Mouse (Mus musculus) spleen, adult 18-20 months (tissue): ENCODE results near the gene Olfr935.

Source experiments
- DNase-seq, 2 experiments: peaks; one replicate each; pipeline ENCODE4 v3.0.0; 2022; ENCODE audit warnings: mixed read lengths in 2 of 2

Olfr935 gene

GRCm38 (mm10) chr9:38999583-38999982, at the start of gene Olfr935:
Olfr935 (minus strand) TSS chr9:38999683.
- DNase-seq: no peak

- DNase-seq: no peak
These were observed 23.8 kb upstream of the Olfr935 start, which contains the start of gene Olfr146 for GRCm38 (mm10) chr9:39023277-39023676. Olfr146 (minus strand) TSS chr9:39023377.

- no peak for DNase-seq
These were observed 11.3 kb downstream of the Olfr935 start, which contains the start of gene Olfr934 for GRCm38 (mm10) chr9:38988215-38988614. Olfr934 (minus strand) TSS chr9:38988315.

GRCm38 (mm10) chr9:38972013-38972412, 27.5 kb downstream of the Olfr935 start, which contains the start of gene Olfr933:
Olfr933 (plus strand) TSS chr9:38972313.
- no peak for DNase-seq

- no peak for DNase-seq
These were observed 45.4 kb downstream of the Olfr935 start for GRCm38 (mm10) chr9:38954124-38954416.

- DNase-seq: no peak
These were observed 45.9 kb downstream of the Olfr935 start for GRCm38 (mm10) chr9:38953401-38954123.
